Mouse (Mus musculus): ENCODE results near the gene Lamtor1. TPM values are rescaled to one million over a fixed set of nuclear protein-coding genes. Genes with fewer than 3 reads are reported as not detected.
"Not testable (repeated sequence)": the region's sequence is repeated elsewhere in the genome, so short reads cannot be mapped to it uniquely, and the experiment has no call there.

Lamtor1 gene
- polyA plus RNA-seq, 1 experiment from 2014 or later = 139 TPM

DNA sequence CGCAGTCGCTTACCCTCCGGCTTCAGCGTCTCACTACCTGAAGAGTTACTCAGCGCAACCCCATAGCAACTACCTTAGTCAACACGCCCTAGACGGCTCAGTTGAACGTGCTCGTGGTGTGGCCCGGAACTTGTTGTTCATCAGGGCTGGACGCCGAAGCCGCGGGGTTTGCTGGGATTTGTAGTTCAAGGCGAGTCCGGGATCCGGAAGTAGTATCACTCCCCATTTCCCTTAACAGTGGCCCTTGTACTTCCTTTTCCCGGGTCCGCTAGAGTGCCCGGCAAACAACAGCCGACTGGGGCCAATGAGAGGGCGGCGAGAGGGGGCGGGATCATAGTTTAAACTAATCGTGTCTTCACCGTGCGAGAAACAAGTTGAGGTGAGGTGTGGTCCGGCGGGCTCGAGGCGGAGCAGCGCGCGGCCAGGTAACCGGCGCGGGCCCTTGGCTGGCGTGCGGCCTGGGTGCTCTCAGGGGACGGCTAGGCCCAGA lies 28.1 kb downstream of the Lamtor1 start, which contains the start of the genes Lrrc51 and Numa1:
Gene Lrrc51, minus strand, starts transcription at position 145 of the 490 bp plus-strand sequence.
Gene Numa1, plus strand, starts transcription at position 361 of the 490 bp plus-strand sequence.
- peak within 1 kb of the TSS; percentile 74; the same call in 1 of the 2 replicates for H3K27ac ChIP-seq (replicated peaks; ENCODE audit: low read depth, low read length)
- peak; percentile 98 for DNase-seq
- peak within 1 kb of the TSS; percentile 88 for H3K4me3 ChIP-seq (replicated peaks; ENCODE audit: low read depth, low read length)
- H3K4me1 ChIP-seq (ENCODE audit: control insufficient read depth, insufficient read depth, low read length) = peaks cover 16% of the 10 kb centered on the region
- peak within 1 kb of the TSS; percentile 72 for H3K9ac ChIP-seq (replicated peaks; ENCODE audit: low read length)
- no peaks in the 10 kb centered on the region for H3K36me3 ChIP-seq (ENCODE audit: control insufficient read depth, insufficient read depth, low read length)
- no peaks in the 10 kb centered on the region for H3K27me3 ChIP-seq (ENCODE audit: control insufficient read depth, insufficient read depth, low read length)
- peak; percentile 98 for ATAC-seq (ENCODE audit: low FRiP score, low TSS enrichment)
- H3K9me3 ChIP-seq (ENCODE audit: control insufficient read depth, low read length) = no peaks in the 10 kb centered on the region
- WGBS = under 1% methylated on average over 40 of the region's 40 CpGs
- H3K4me2 ChIP-seq (ENCODE audit: low read length) = peak within 1 kb of the TSS; percentile 70

DNA sequence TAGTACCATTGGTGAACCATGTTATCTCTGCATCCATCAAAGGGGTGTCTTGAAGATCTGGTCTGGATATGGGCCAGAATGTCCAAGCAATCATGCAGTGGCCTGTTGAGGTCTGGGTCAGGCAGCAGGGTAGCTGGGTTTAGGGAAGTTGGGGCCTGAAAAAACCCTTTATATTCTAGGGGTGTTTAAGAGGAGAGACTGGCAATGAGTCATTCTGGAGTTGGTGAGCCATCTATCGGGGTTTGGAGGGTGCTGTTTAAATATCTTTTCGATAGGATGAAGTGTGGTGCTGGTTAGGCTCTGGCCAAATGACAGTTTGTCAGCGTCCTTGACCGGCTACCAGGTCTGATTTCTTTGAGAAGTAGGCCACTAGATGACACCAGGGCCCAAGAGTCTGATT lies 30.3 kb downstream of the Lamtor1 start:
- no peak overlapping the region for H3K27ac ChIP-seq (replicated peaks; ENCODE audit: low read depth, low read length)
- H3K4me3 ChIP-seq (replicated peaks; ENCODE audit: low read depth, low read length) = no peak overlapping the region
- DNase-seq (no peak), ATAC-seq (ENCODE audit: low FRiP score, low TSS enrichment) (no peak)
- H3K27me3 ChIP-seq (ENCODE audit: control insufficient read depth, insufficient read depth, low read length) = no peaks in the 10 kb centered on the region
- H3K9me3 ChIP-seq (ENCODE audit: control insufficient read depth, low read length) = no peaks in the 10 kb centered on the region
- no peak overlapping the region for H3K9ac ChIP-seq (replicated peaks; ENCODE audit: low read length)
- H3K36me3 ChIP-seq (ENCODE audit: control insufficient read depth, insufficient read depth, low read length) = 0 out of 2 replicates have a peak, but pooled peaks cover 3% of the 10 kb centered on the region
- no peak overlapping the region for H3K4me2 ChIP-seq (ENCODE audit: low read length)
- H3K4me1 ChIP-seq (ENCODE audit: control insufficient read depth, insufficient read depth, low read length) = peaks cover 16% of the 10 kb centered on the region
- 98% methylated on average over 4 of the region's 4 CpGs for WGBS

GRCm38 (mm10) chr7:101936996-101937395 lies 31.3 kb downstream of the Lamtor1 start:
- Histone ChIP-seq H3K27me3 (ENCODE audit: control insufficient read depth, insufficient read depth, low read length) (no peaks in the 10 kb centered on the region), H3K4me3 (replicated peaks; ENCODE audit: low read depth, low read length) (no peak overlapping the region), H3K36me3 (ENCODE audit: control insufficient read depth, insufficient read depth, low read length) (0 out of 2 replicates have a peak, but pooled peaks cover 3% of the 10 kb centered on the region), H3K9ac (replicated peaks; ENCODE audit: low read length) (no peak overlapping the region), H3K9me3 (ENCODE audit: control insufficient read depth, low read length) (no peaks in the 10 kb centered on the region), H3K27ac (replicated peaks; ENCODE audit: low read depth, low read length) (no peak overlapping the region), H3K4me1 (ENCODE audit: control insufficient read depth, insufficient read depth, low read length) (peaks cover 16% of the 10 kb centered on the region), H3K4me2 (ENCODE audit: low read length) (no peak overlapping the region)
- DNase-seq = no peak
- no peak for ATAC-seq (ENCODE audit: low FRiP score, low TSS enrichment)
- WGBS = 96% methylated on average over 4 of the region's 4 CpGs

GRCm38 (mm10) chr7:101937569-101937968 lies 31.9 kb downstream of the Lamtor1 start:
- H3K4me1 ChIP-seq (ENCODE audit: control insufficient read depth, insufficient read depth, low read length) = peaks cover 16% of the 10 kb centered on the region
- 96% methylated on average over 4 of the region's 4 CpGs for WGBS
- H3K4me2 ChIP-seq (ENCODE audit: low read length) = no peak overlapping the region
- H3K4me3 ChIP-seq (replicated peaks; ENCODE audit: low read depth, low read length) = no peak overlapping the region
- no peak for ATAC-seq (ENCODE audit: low FRiP score, low TSS enrichment)
- 0 out of 2 replicates have a peak, but pooled peaks cover 3% of the 10 kb centered on the region for H3K36me3 ChIP-seq (ENCODE audit: control insufficient read depth, insufficient read depth, low read length)
- H3K9ac ChIP-seq (replicated peaks; ENCODE audit: low read length) = no peak overlapping the region
- H3K9me3 ChIP-seq (ENCODE audit: control insufficient read depth, low read length) = no peaks in the 10 kb centered on the region
- no peak for DNase-seq
- no peaks in the 10 kb centered on the region for H3K27me3 ChIP-seq (ENCODE audit: control insufficient read depth, insufficient read depth, low read length)
- no peak overlapping the region for H3K27ac ChIP-seq (replicated peaks; ENCODE audit: low read depth, low read length)

GRCm38 (mm10) chr7:101938348-101938747 lies 32.6 kb downstream of the Lamtor1 start:
- peaks cover 10% of the 10 kb centered on the region for H3K4me1 ChIP-seq (ENCODE audit: control insufficient read depth, insufficient read depth, low read length)
- 88% methylated on average over 2 of the region's 2 CpGs for WGBS
- no peak overlapping the region for H3K4me3 ChIP-seq (replicated peaks; ENCODE audit: low read depth, low read length)
- H3K9ac ChIP-seq (replicated peaks; ENCODE audit: low read length) = no peak overlapping the region
- H3K36me3 ChIP-seq (ENCODE audit: control insufficient read depth, insufficient read depth, low read length) = 0 out of 2 replicates have a peak, but pooled peaks cover 3% of the 10 kb centered on the region
- ATAC-seq (ENCODE audit: low FRiP score, low TSS enrichment) (no peak), DNase-seq (no peak)
- H3K27ac ChIP-seq (replicated peaks; ENCODE audit: low read depth, low read length) = no peak overlapping the region
- H3K27me3 ChIP-seq (ENCODE audit: control insufficient read depth, insufficient read depth, low read length) = no peaks in the 10 kb centered on the region
- H3K4me2 ChIP-seq (ENCODE audit: low read length) = no peak overlapping the region
- H3K9me3 ChIP-seq (ENCODE audit: control insufficient read depth, low read length) = no peaks in the 10 kb centered on the region

DNA sequence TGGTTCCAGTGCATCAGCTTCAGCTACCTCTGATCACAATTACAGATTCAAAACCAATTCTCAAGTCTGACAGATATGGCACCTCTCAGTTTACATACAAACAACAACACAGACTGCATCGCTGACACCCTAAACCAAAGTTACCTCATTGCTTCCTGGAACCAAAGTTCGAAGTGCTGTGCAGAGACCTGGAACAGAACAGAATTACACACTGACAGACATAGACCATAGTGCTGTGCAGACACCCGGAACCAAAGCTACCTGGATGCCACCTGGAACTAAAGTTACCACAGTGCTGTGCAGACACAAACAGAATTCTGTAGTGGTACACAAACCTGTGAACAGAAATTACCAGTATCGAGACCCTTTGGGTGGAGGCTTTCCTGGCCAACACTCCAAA lies 34.1 kb downstream of the Lamtor1 start:
- DNase-seq = no peak
- Histone ChIP-seq H3K4me2 (ENCODE audit: low read length) (no peak overlapping the region), H3K4me3 (replicated peaks; ENCODE audit: low read depth, low read length) (no peak overlapping the region), H3K27me3 (ENCODE audit: control insufficient read depth, insufficient read depth, low read length) (no peaks in the 10 kb centered on the region), H3K9me3 (ENCODE audit: control insufficient read depth, low read length) (no peaks in the 10 kb centered on the region), H3K27ac (replicated peaks; ENCODE audit: low read depth, low read length) (no peak overlapping the region), H3K36me3 (ENCODE audit: control insufficient read depth, insufficient read depth, low read length) (0 out of 2 replicates have a peak, but pooled peaks cover 3% of the 10 kb centered on the region), H3K9ac (replicated peaks; ENCODE audit: low read length) (no peak overlapping the region), H3K4me1 (ENCODE audit: control insufficient read depth, insufficient read depth, low read length) (peaks cover 6% of the 10 kb centered on the region)
- WGBS = 95% methylated on average over 4 of the region's 4 CpGs
- ATAC-seq (ENCODE audit: low FRiP score, low TSS enrichment) = no peak

DNA sequence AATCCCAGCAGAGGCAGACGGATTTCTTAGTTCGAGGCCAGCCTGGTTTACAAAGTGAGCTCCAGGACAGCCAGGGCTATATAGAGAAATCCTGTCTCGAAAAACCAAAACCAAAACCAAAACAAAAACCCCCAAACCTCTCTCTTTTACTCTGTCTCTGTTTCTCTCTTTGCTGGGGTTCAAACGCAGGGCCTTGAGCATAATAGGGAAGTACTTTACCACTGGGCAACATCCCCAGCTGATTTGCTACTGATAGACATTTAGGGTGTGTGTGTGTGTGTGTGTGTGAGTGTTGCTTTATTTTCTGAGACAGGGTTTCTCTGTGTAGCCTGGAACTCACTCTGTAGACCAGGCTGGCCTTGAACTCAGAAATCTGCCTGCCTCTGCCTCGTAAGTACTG lies 43.3 kb downstream of the Lamtor1 start:
- ATAC-seq (ENCODE audit: low FRiP score, low TSS enrichment); H3K4me3 ChIP-seq (replicated peaks; ENCODE audit: low read depth, low read length); H3K36me3 ChIP-seq (ENCODE audit: control insufficient read depth, insufficient read depth, low read length); H3K4me2 ChIP-seq (ENCODE audit: low read length); H3K9ac ChIP-seq (replicated peaks; ENCODE audit: low read length); H3K27ac ChIP-seq (replicated peaks; ENCODE audit: low read depth, low read length); H3K27me3 ChIP-seq (ENCODE audit: control insufficient read depth, insufficient read depth, low read length); H3K9me3 ChIP-seq (ENCODE audit: control insufficient read depth, low read length); DNase-seq; H3K4me1 ChIP-seq (ENCODE audit: control insufficient read depth, insufficient read depth, low read length): not testable (repeated sequence)
- WGBS = 94% methylated on average over 5 of the region's 5 CpGs

DNA sequence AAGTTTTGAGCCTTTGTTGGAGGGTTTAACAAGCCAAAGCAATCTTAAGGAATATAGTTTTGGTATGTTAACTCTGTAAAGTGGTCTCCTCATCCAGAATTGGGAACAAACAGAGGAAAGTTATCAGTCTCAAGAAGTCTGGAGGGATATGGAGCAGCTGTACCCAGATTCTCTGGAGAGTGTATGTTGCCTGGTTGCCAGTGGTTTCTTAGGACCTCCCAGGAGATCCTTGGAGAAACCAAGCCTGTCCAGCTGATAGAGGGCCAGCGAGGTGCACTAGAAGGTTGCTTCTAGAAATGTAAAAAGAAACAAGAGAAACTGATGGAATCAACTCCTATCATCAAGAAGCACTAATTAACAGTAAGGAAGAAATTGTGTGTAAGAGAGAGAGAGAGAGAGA lies 45.9 kb downstream of the Lamtor1 start:
- ATAC-seq (ENCODE audit: low FRiP score, low TSS enrichment) (no peak), DNase-seq (no peak)
- no peaks in the 10 kb centered on the region for H3K9me3 ChIP-seq (ENCODE audit: control insufficient read depth, low read length)
- H3K27me3 ChIP-seq (ENCODE audit: control insufficient read depth, insufficient read depth, low read length) = no peaks in the 10 kb centered on the region
- H3K4me2 ChIP-seq (ENCODE audit: low read length) = no peak overlapping the region
- no peak overlapping the region for H3K9ac ChIP-seq (replicated peaks; ENCODE audit: low read length)
- no peaks in the 10 kb centered on the region for H3K4me1 ChIP-seq (ENCODE audit: control insufficient read depth, insufficient read depth, low read length)
- H3K36me3 ChIP-seq (ENCODE audit: control insufficient read depth, insufficient read depth, low read length) = no peaks in the 10 kb centered on the region
- 89% methylated on average over 1 of the region's 1 CpGs for WGBS
- no peak overlapping the region for H3K27ac ChIP-seq (replicated peaks; ENCODE audit: low read depth, low read length)
- no peak overlapping the region for H3K4me3 ChIP-seq (replicated peaks; ENCODE audit: low read depth, low read length)

DNA sequence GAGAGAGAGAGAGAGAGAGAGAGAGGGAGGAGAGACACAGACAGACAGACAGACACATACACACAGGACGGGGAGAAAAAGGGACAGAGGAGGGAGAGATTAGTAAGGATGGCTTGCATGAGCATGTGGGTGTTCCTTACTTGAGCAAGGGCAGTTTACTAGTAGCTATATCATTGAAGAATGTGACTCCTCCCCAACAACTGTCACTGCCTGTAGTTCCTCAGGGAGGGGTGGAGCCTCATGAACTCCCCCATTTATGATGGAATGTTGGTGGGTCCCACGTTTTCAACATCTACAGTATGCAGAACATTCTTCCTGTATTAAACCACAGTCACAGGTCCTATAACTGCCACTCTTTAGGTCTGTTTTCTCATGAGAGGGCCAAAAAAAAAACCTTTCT lies 46.4 kb downstream of the Lamtor1 start:
- Histone ChIP-seq H3K27me3 (ENCODE audit: control insufficient read depth, insufficient read depth, low read length) (no peaks in the 10 kb centered on the region), H3K9me3 (ENCODE audit: control insufficient read depth, low read length) (no peaks in the 10 kb centered on the region), H3K4me1 (ENCODE audit: control insufficient read depth, insufficient read depth, low read length) (no peaks in the 10 kb centered on the region), H3K4me3 (replicated peaks; ENCODE audit: low read depth, low read length) (no peak overlapping the region), H3K9ac (replicated peaks; ENCODE audit: low read length) (no peak overlapping the region), H3K36me3 (ENCODE audit: control insufficient read depth, insufficient read depth, low read length) (no peaks in the 10 kb centered on the region), H3K27ac (replicated peaks; ENCODE audit: low read depth, low read length) (no peak overlapping the region), H3K4me2 (ENCODE audit: low read length) (no peak overlapping the region)
- 79% methylated on average over 2 of the region's 2 CpGs for WGBS
- no peak for ATAC-seq (ENCODE audit: low FRiP score, low TSS enrichment)
- no peak for DNase-seq

Measured in midbrain, embryonic 14.5 days (tissue).